Mouse (Mus musculus) erythroblast, adult 5-6 weeks (primary cell): ENCODE results near the gene Cyp2d40. TPM values are rescaled to one million over a fixed set of nuclear protein-coding genes. Genes with fewer than 3 reads are reported as not detected.

Experiments used
- total RNA-seq, 2 experiments: library from RNA; stranded (forward) in 1 of 2; stranded (reverse) in 1 of 2; fragments of 150-400 nt in 1 of 2; fragments of 200-764, 138-1000 nt in 1 of 2; gene quantifications; 2 replicates each; pipeline versions ENCODE4 v1.2.3 to v1.2.4; 2015 to 2017; ENCODE audit warnings: low replicate concordance in 2 of 2

The Cyp2d40 gene
- total RNA-seq, 2 experiments from 2014 or later: not detected

Other genes starting within 250 kb of the Cyp2d40 start
- not detected in 2 replicates for gene Cyp2d12, start 209.1 kb downstream of the Cyp2d40 start, total RNA-seq (2015; ENCODE audit: low replicate concordance)
- 0.56 TPM in 1 of 2 replicates, not detected in the other for gene Cyp2d12, start 209.1 kb downstream of the Cyp2d40 start, total RNA-seq (2017; ENCODE audit: low replicate concordance)
- gene Cyp2d34, start 143.2 kb downstream of the Cyp2d40 start, total RNA-seq (2015; ENCODE audit: low replicate concordance): not detected in 2 replicates
- not detected in 2 replicates for gene Cyp2d34, start 143.2 kb downstream of the Cyp2d40 start, total RNA-seq (2017; ENCODE audit: low replicate concordance)
- not detected in 2 replicates for gene Cyp2d26, start 30.1 kb upstream of the Cyp2d40 start, total RNA-seq (2015; ENCODE audit: low replicate concordance)
- gene Cyp2d26, start 30.1 kb upstream of the Cyp2d40 start, total RNA-seq (2017; ENCODE audit: low replicate concordance): not detected in 2 replicates
- 20.5 and 22.1 TPM in 2 replicates for gene Tcf20, start 223.7 kb upstream of the Cyp2d40 start, total RNA-seq (2015; ENCODE audit: low replicate concordance)
- gene Tcf20, start 223.7 kb upstream of the Cyp2d40 start, total RNA-seq (2017; ENCODE audit: low replicate concordance): 37.1 and 43.8 TPM in 2 replicates